Mouse (Mus musculus) T-helper 2 cell (primary cell): ENCODE measurements around the gene Tas2r134.

Source experiments
- in situ Hi-C: fragments of 300-600 bp; cut with MboI, MseI; formaldehyde crosslinking; loops from one replicate; pipeline ENCODE4 v1.15.1; 2025; ENCODE audit warnings: high pct_unique_total_duplicates

Gene Tas2r134

DNA sequence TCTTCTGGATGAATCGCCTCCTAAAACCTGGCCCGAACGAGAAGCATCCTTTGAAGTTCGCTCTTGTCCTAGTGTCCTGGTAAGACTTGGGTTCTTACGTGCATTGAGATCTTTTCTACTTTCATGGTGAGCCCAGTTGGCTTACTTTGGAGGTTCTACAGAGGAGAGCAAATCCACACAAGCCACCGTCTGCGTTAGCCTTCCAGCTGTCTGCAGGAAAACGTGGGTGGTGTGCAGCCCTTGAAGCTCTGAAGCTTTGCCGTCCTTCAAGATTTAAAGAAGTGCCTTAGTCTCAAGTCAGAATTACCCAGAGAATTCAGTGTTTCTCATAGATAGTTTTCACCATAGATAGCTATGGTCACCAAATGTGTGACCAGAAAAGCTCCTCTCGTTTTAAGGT lies 24.8 kb downstream of the Tas2r134 start:
- in situ Hi-C loops = no loop called here

DNA sequence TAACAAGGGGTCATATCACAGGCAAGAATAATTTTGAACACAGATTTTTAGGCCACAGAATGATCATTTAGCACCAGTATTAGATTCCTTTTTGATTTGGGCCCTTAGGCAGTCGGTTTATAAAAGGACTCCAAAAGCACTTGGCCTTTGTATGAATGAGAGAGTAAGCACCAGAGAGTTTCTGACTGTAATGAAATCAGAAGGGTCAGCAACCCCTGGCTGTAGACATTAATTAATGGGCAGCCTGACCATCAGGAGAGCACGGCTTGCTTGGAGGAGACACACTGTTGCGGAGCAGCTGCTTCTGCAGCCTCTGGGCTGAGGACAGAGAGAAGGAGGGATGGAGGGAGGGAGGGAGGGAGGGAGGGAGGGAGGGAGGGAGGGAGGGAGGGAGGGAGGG lies 30.4 kb downstream of the Tas2r134 start:
- in situ Hi-C loops = no loop called here

DNA sequence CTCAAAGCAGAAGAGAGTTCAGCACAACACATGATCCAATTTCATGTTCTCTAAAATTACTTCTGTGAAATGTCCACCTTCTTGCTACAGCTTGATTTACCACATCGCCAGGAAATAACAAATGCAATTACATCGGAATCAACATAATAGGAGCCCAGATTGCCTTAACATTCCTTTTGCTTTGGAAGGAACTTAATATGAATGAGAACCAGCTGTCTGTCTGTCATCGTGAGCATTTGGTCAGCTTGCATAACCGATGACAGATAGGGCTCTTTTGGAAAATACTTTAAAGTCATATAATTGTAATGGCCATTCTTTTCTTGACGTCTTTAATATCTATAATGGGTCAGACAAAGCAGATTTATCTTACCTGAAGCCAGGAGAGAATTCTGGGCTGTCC lies 31.0 kb downstream of the Tas2r134 start:
- in situ Hi-C loops = no loop called here

DNA sequence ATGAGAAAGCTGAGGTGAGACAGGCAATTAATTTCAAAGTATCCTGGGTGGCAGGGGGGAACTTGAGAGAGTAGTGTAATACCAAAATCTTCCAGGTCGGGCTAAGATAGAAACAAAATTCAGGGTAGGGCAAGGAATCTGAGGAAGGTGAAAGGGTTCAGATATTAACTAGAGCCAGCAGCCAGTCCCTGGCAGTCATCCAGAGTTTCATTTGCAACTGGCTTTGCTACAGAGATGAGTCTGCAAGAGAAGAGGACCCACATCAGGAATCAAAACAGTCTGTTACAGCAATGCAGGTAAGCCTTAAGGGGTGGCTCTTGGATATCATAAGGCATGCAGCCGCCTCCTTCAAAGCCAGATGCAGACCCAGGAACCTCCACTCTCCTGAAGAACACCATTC lies 47.0 kb downstream of the Tas2r134 start:
- in situ Hi-C loops = no loop called here
